In the genomic region with DNA sequence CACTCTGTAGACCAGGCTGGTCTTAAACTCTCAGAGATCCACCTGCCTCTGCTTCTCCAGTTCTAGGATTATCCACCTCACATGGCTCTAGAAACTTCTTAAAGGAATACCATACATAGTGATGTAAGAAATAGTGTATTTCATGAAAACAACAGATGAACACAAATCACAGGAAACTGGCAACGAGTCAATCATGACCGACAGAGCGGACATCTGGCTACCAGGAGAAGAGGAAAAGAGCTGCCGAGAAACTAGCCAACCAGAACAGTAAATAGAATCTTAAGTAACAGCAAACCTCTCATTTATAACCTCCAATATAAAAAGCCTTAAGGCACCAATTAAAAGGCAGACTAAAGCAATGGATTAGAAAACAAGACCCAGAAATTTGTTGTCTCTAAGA, we compare ENCODE assay signal across 23 mouse cellular contexts. TPM values are rescaled to one million over a fixed set of nuclear protein-coding genes. Genes with fewer than 3 reads are reported as not detected.
A peak's percentile ranks its signal among the peaks of the same experiment; 100 is the strongest.
DNase-seq lines count a peak whose midpoint lies in the region; ATAC-seq and TF ChIP-seq lines count a peak whose summit lies in the region.
"Had no signal": no experiment of that assay in that cellular context is flagged by ENCODE, and none has a peak within 500 bp of the region (broad histone marks: within the 10 kb centered on the region; RNA-seq: fewer than 3 reads in every experiment).

No protein-coding gene starts in this region.

- no peaks in the 10 kb centered on the region for H3K36me3 ChIP-seq in kidney, adult 2 months (ENCODE audit: control insufficient read depth, insufficient read depth, low read length)
- no peaks in the 10 kb centered on the region for H3K36me3 ChIP-seq in midbrain, postnatal 0 days (ENCODE audit: insufficient read depth, low read length)
- no peaks in the 10 kb centered on the region for H3K36me3 ChIP-seq in midbrain, embryonic 13.5 days
- H3K36me3 ChIP-seq in hindbrain, embryonic 12.5 days: no peaks in the 10 kb centered on the region
- H3K36me3 ChIP-seq: forebrain, embryonic 10.5 days; heart, embryonic 10.5 days; heart, embryonic 13.5 days; hindbrain, embryonic 15.5 days; intestine, embryonic 15.5 days had no signal

- peak; percentile 12 for DNase-seq in cerebellum, adult 9-10 months
- DNase-seq in kidney, adult 2 months: peak; percentile 59
- DNase-seq in kidney, adult 9 months: no peak
- DNase-seq in midbrain, postnatal 0 days (ENCODE audit: low spot score): peak; percentile 2
- DNase-seq: adrenal gland, adult 2 months; adrenal gland, postnatal 14 days; cerebellum, adult 8-10 months; cerebellum, postnatal 36 days; gastrocnemius, postnatal 10 days; gastrocnemius, postnatal 36 days; heart, adult 2 months; heart, postnatal 4 days had no signal

- no peak for TF ChIP-seq POLR2A in kidney, adult 2 months (IDR thresholded peaks at IDR 0.05; ENCODE audit: low read depth, low read length)

- H3K4me2 ChIP-seq in midbrain, postnatal 0 days (ENCODE audit: low read depth, low read length, poor library complexity, severe bottlenecking): no peak overlapping the region
- no peak overlapping the region for H3K4me2 ChIP-seq in midbrain, embryonic 13.5 days (replicated peaks)
- H3K4me2 ChIP-seq in hindbrain, embryonic 12.5 days (replicated peaks): no peak overlapping the region
- H3K4me2 ChIP-seq: forebrain, embryonic 13.5 days; heart, embryonic 13.5 days; hindbrain, embryonic 15.5 days; intestine, embryonic 15.5 days had no signal

- H3K4me1 ChIP-seq in kidney, adult 2 months (ENCODE audit: control insufficient read depth, insufficient read depth, low read length): peaks cover 2% of the 10 kb centered on the region; the same call in 1 of the 2 replicates
- H3K4me1 ChIP-seq in midbrain, postnatal 0 days (ENCODE audit: insufficient read depth, low read length): no peaks in the 10 kb centered on the region
- no peaks in the 10 kb centered on the region for H3K4me1 ChIP-seq in midbrain, embryonic 13.5 days (replicated peaks)
- H3K4me1 ChIP-seq in hindbrain, embryonic 12.5 days: no peaks in the 10 kb centered on the region
- H3K4me1 ChIP-seq: forebrain, embryonic 10.5 days; forebrain, embryonic 13.5 days; heart, embryonic 10.5 days; heart, embryonic 13.5 days; hindbrain, embryonic 15.5 days had no signal

- H3K9me3 ChIP-seq in midbrain, postnatal 0 days (ENCODE audit: low read length): no peaks in the 10 kb centered on the region
- no peaks in the 10 kb centered on the region for H3K9me3 ChIP-seq in midbrain, embryonic 13.5 days
- no peaks in the 10 kb centered on the region for H3K9me3 ChIP-seq in hindbrain, embryonic 12.5 days (replicated peaks)
- H3K9me3 ChIP-seq: forebrain, embryonic 10.5 days; forebrain, embryonic 13.5 days; heart, embryonic 10.5 days; heart, embryonic 13.5 days; hindbrain, embryonic 15.5 days; intestine, embryonic 15.5 days had no signal

- TF ChIP-seq CTCF in kidney, adult 2 months (conservative IDR thresholded peaks at IDR 0.05; ENCODE audit: insufficient read depth, insufficient read length, low read depth, low read length): no peak
- no peak for TF ChIP-seq CTCF in midbrain, postnatal 0 days (IDR thresholded peaks at IDR 0.05)

- WGBS in kidney, adult 2 months: 24% methylated on average over 4 of the region's 4 CpGs
- WGBS in midbrain, postnatal 0 days: 80% methylated on average over 4 of the region's 4 CpGs
- WGBS in midbrain, embryonic 13.5 days: 87% methylated on average over 4 of the region's 4 CpGs
- WGBS in hindbrain, embryonic 12.5 days: 80% methylated on average over 4 of the region's 4 CpGs

- no peak overlapping the region for H3K27ac ChIP-seq in kidney, adult 2 months (ENCODE audit: insufficient read depth, low read depth, low read length)
- H3K27ac ChIP-seq in midbrain, postnatal 0 days (ENCODE audit: low read depth, low read length): no peak overlapping the region
- no peak overlapping the region for H3K27ac ChIP-seq in midbrain, embryonic 13.5 days
- no peak overlapping the region for H3K27ac ChIP-seq in hindbrain, embryonic 12.5 days
- H3K27ac ChIP-seq: forebrain, embryonic 10.5 days; forebrain, embryonic 13.5 days; heart, adult 2 months; heart, embryonic 10.5 days; heart, embryonic 13.5 days; hindbrain, embryonic 15.5 days; intestine, embryonic 15.5 days had no signal

- H3K27me3 ChIP-seq in kidney, adult 2 months (replicated peaks; ENCODE audit: control insufficient read depth, insufficient read depth, low read length): no peaks in the 10 kb centered on the region
- H3K27me3 ChIP-seq in midbrain, postnatal 0 days (ENCODE audit: insufficient read depth, low read length): no peaks in the 10 kb centered on the region
- no peaks in the 10 kb centered on the region for H3K27me3 ChIP-seq in midbrain, embryonic 13.5 days
- H3K27me3 ChIP-seq in hindbrain, embryonic 12.5 days: no peaks in the 10 kb centered on the region
- H3K27me3 ChIP-seq: forebrain, embryonic 13.5 days; heart, embryonic 13.5 days; hindbrain, embryonic 15.5 days; intestine, embryonic 15.5 days; Patski had no signal

- no peak overlapping the region for H3K9ac ChIP-seq in midbrain, postnatal 0 days (replicated peaks; ENCODE audit: low read length, poor library complexity, severe bottlenecking)
- H3K9ac ChIP-seq in midbrain, embryonic 13.5 days (replicated peaks): no peak overlapping the region
- no peak overlapping the region for H3K9ac ChIP-seq in hindbrain, embryonic 12.5 days
- H3K9ac ChIP-seq: forebrain, embryonic 13.5 days; heart, embryonic 13.5 days; hindbrain, embryonic 15.5 days; intestine, embryonic 15.5 days had no signal

- no peak for ATAC-seq in cerebellum, adult (ENCODE audit: insufficient number of reproducible peaks, low FRiP score, low TSS enrichment)
- ATAC-seq in midbrain, postnatal 0 days (ENCODE audit: low FRiP score): no peak
- no peak for ATAC-seq in midbrain, embryonic 13.5 days
- no peak for ATAC-seq in hindbrain, embryonic 12.5 days (ENCODE audit: low FRiP score)
- ATAC-seq: forebrain, embryonic 13.5 days; forebrain, embryonic 16.5 days; intestine, embryonic 15.5 days; Patski had no signal

- H3K4me3 ChIP-seq in kidney, adult 2 months (ENCODE audit: insufficient read depth, low read depth, low read length): no peak overlapping the region
- H3K4me3 ChIP-seq in midbrain, postnatal 0 days (ENCODE audit: low read depth, low read length): no peak overlapping the region
- H3K4me3 ChIP-seq in midbrain, embryonic 13.5 days (replicated peaks): no peak overlapping the region
- H3K4me3 ChIP-seq in hindbrain, embryonic 12.5 days: no peak overlapping the region
- H3K4me3 ChIP-seq: forebrain, embryonic 10.5 days; forebrain, embryonic 13.5 days; heart, adult 2 months; heart, embryonic 10.5 days; heart, embryonic 13.5 days; hindbrain, embryonic 15.5 days; intestine, embryonic 15.5 days had no signal

RNA-seq across cellular contexts. Expression of gene Shld2, which starts 30.6 kb away (rescaled TPM):
- polyA plus RNA-seq in kidney, adult 2 months (2012; rRNA removed): 3.6 TPM in 2 replicates
- 6.4 and 8.2 TPM in 2 replicates for total RNA-seq in midbrain, postnatal 0 days (2014; rRNA removed)
- polyA plus RNA-seq in midbrain, postnatal 0 days (2015; fragmentation: Nextera tagmentation; extraction: Ambion mirVana): 6.9 and 8.5 TPM in 2 replicates
- polyA plus RNA-seq in midbrain, embryonic 13.5 days (2015; fragmentation: Nextera tagmentation; extraction: Ambion mirVana): 6.4 and 7.2 TPM in 2 replicates
- polyA plus RNA-seq in hindbrain, embryonic 12.5 days (2016; fragmentation: Nextera tagmentation; extraction: Ambion mirVana): 8.5 and 9.4 TPM in 2 replicates

RNA-seq across cellular contexts. Expression of gene Glud1, which starts 30.8 kb away (rescaled TPM):
- polyA plus RNA-seq in kidney, adult 2 months (2012; rRNA removed): 236 and 242 TPM in 2 replicates
- total RNA-seq in midbrain, postnatal 0 days (2014; rRNA removed): 185 and 192 TPM in 2 replicates
- polyA plus RNA-seq in midbrain, postnatal 0 days (2015; fragmentation: Nextera tagmentation; extraction: Ambion mirVana): 114 TPM in 2 replicates
- 79.2 and 91.7 TPM in 2 replicates for polyA plus RNA-seq in midbrain, embryonic 13.5 days (2015; fragmentation: Nextera tagmentation; extraction: Ambion mirVana)
- 97.7 and 110 TPM in 2 replicates for polyA plus RNA-seq in hindbrain, embryonic 12.5 days (2016; fragmentation: Nextera tagmentation; extraction: Ambion mirVana)
